Mouse (Mus musculus): ENCODE data around the gene Krt36. TPM values are rescaled to one million over a fixed set of nuclear protein-coding genes. Genes with fewer than 3 reads are reported as not detected.

Krt36 gene
- total and polyA plus RNA-seq, 3 experiments, result not detected

GRCm38 (mm10) chr11:100073873-100074272 lies 31.6 kb downstream of the Krt36 start:
- H3K9ac ChIP-seq (ENCODE audit: insufficient read depth, low read depth), result no peak overlapping the region
- H3K36me3 ChIP-seq (replicated peaks in 1 of 2; ENCODE audit: control insufficient read depth in 1 of 2, insufficient read depth in 1 of 2, low read length in 1 of 2), result no peaks in the 10 kb centered on the region
- in situ Hi-C loops (cut with MboI; ENCODE audit: low pct_ligation_motif_present, low pct_unique_long_range_greater_than_20kb, low sequenced_read_pairs) (no loop called here), dilution Hi-C loops (cut with MboI; ENCODE audit: extremely low pct_ligation_motif_present, extremely low pct_unique_long_range_greater_than_20kb, low sequenced_read_pairs) (no loop called here)
- TF ChIP-seq ZKSCAN1 (IDR thresholded peaks at IDR 0.05; ENCODE audit: borderline replicate concordance, low read depth, low read length), result no peak
- no peak for TF ChIP-seq PAX5 (IDR thresholded peaks at IDR 0.05; ENCODE audit: low read length)
- no peaks in the 10 kb centered on the region for H3K79me2 ChIP-seq (replicated peaks; ENCODE audit: control insufficient read depth, extremely low read depth, insufficient read depth, poor library complexity, severe bottlenecking)
- no peak overlapping the region for H3K4me2 ChIP-seq (ENCODE audit: insufficient read depth, low read depth, poor library complexity, severe bottlenecking)
- no peak overlapping the region for H3K4me3 ChIP-seq (replicated peaks in 1 of 3; ENCODE audit: low read depth in 2 of 3, low read length in 2 of 3, poor library complexity in 1 of 3)
- H3K27ac ChIP-seq (ENCODE audit: insufficient read depth, low read depth), result no peak overlapping the region
- H3K9me3 ChIP-seq (replicated peaks; ENCODE audit: low read length), result no peaks in the 10 kb centered on the region
- H3K4me1 ChIP-seq (ENCODE audit: control insufficient read depth in 1 of 2, insufficient read depth in 2 of 2), result no peaks in the 10 kb centered on the region
- H3K27me3 ChIP-seq (replicated peaks), result peaks cover 96% of the 10 kb centered on the region
- no peak for DNase-seq (ENCODE audit: extremely low read depth)

GRCm38 (mm10) chr11:100067293-100068036 lies 38.0 kb downstream of the Krt36 start:
- dilution Hi-C loops (cut with MboI; ENCODE audit: extremely low pct_ligation_motif_present, extremely low pct_unique_long_range_greater_than_20kb, low sequenced_read_pairs) (no loop called here), in situ Hi-C loops (cut with MboI; ENCODE audit: low pct_ligation_motif_present, low pct_unique_long_range_greater_than_20kb, low sequenced_read_pairs) (no loop called here)
- peak; percentile 43 for TF ChIP-seq SMC3 (IDR thresholded peaks at IDR 0.05; ENCODE audit: low read depth, low read length)
- TF ChIP-seq CTCF (conservative IDR thresholded peaks at IDR 0.05 in 1 of 2, IDR thresholded peaks at IDR 0.05 in 1 of 2; ENCODE audit: low read depth in 2 of 2, low read length in 2 of 2), result peak in 1 of 2 experiments; percentile 37; a peak in 2 of 4 replicates
- TF ChIP-seq E2F4 (IDR thresholded peaks at IDR 0.05; ENCODE audit: insufficient replicate concordance, low read depth, low read length), result no peak
- TF ChIP-seq TCF12 (IDR thresholded peaks at IDR 0.05; ENCODE audit: low read depth, low read length), result no peak
- TF ChIP-seq HCFC1 (IDR thresholded peaks at IDR 0.05; ENCODE audit: low read depth, low read length), result no peak
- TF ChIP-seq RAD21 (IDR thresholded peaks at IDR 0.05; ENCODE audit: low read depth, low read length), result peak; percentile 8
- H3K4me3 ChIP-seq (replicated peaks in 1 of 3; ENCODE audit: low read depth in 2 of 3, low read length in 2 of 3, poor library complexity in 1 of 3), result no peak overlapping the region
- no peak overlapping the region for H3K4me2 ChIP-seq (ENCODE audit: insufficient read depth, low read depth, poor library complexity, severe bottlenecking)
- H3K36me3 ChIP-seq (replicated peaks in 1 of 2; ENCODE audit: control insufficient read depth in 1 of 2, insufficient read depth in 1 of 2, low read length in 1 of 2), result no peaks in the 10 kb centered on the region
- no peaks in the 10 kb centered on the region for H3K79me2 ChIP-seq (replicated peaks; ENCODE audit: control insufficient read depth, extremely low read depth, insufficient read depth, poor library complexity, severe bottlenecking)
- no peak overlapping the region for H3K9ac ChIP-seq (ENCODE audit: insufficient read depth, low read depth)
- DNase-seq (ENCODE audit: extremely low read depth), result no peak
- H3K4me1 ChIP-seq (ENCODE audit: control insufficient read depth in 1 of 2, insufficient read depth in 2 of 2), result no peaks in the 10 kb centered on the region
- no peak overlapping the region for H3K27ac ChIP-seq (ENCODE audit: insufficient read depth, low read depth)
- H3K9me3 ChIP-seq (replicated peaks; ENCODE audit: low read length), result no peaks in the 10 kb centered on the region
- peaks cover 93% of the 10 kb centered on the region for H3K27me3 ChIP-seq (replicated peaks)

- H3K27me3 ChIP-seq (replicated peaks), result peaks cover 94% of the 10 kb centered on the region
- no peaks in the 10 kb centered on the region for H3K9me3 ChIP-seq (replicated peaks; ENCODE audit: low read length)
- dilution Hi-C loops (cut with MboI; ENCODE audit: extremely low pct_ligation_motif_present, extremely low pct_unique_long_range_greater_than_20kb, low sequenced_read_pairs), result no loop called here
- H3K9ac ChIP-seq (ENCODE audit: insufficient read depth, low read depth), result no peak overlapping the region
- no peak for DNase-seq (ENCODE audit: extremely low read depth)
- H3K4me3 ChIP-seq (replicated peaks in 1 of 3; ENCODE audit: low read depth in 2 of 3, low read length in 2 of 3, poor library complexity in 1 of 3), result no peak overlapping the region
- no peak overlapping the region for H3K4me2 ChIP-seq (ENCODE audit: insufficient read depth, low read depth, poor library complexity, severe bottlenecking)
- TF ChIP-seq POLR2A (IDR thresholded peaks at IDR 0.05; ENCODE audit: low read depth, low read length) (no peak), HCFC1 (IDR thresholded peaks at IDR 0.05; ENCODE audit: low read depth, low read length) (no peak), PAX5 (IDR thresholded peaks at IDR 0.05; ENCODE audit: low read length) (no peak), MXI1 (IDR thresholded peaks at IDR 0.05; ENCODE audit: low read depth, low read length) (no peak), MAZ (IDR thresholded peaks at IDR 0.05; ENCODE audit: low read depth, low read length) (no peak), CHD1 (IDR thresholded peaks at IDR 0.05; ENCODE audit: low read depth, low read length) (no peak), GABPA (IDR thresholded peaks at IDR 0.05; ENCODE audit: insufficient replicate concordance, low read depth, low read length) (no peak), CTCF (conservative IDR thresholded peaks at IDR 0.05 in 1 of 2, IDR thresholded peaks at IDR 0.05 in 1 of 2; ENCODE audit: low read depth in 2 of 2, low read length in 2 of 2) (no peak), NELFE (IDR thresholded peaks at IDR 0.05; ENCODE audit: low read depth, low read length) (no peak), NRF1 (IDR thresholded peaks at IDR 0.05; ENCODE audit: low read depth, low read length) (no peak), ZC3H11A (IDR thresholded peaks at IDR 0.05; ENCODE audit: low read depth, low read length) (no peak), JUN (IDR thresholded peaks at IDR 0.05; ENCODE audit: insufficient read depth, low read depth, low read length) (no peak)
- no peaks in the 10 kb centered on the region for H3K36me3 ChIP-seq (replicated peaks in 1 of 2; ENCODE audit: control insufficient read depth in 1 of 2, insufficient read depth in 1 of 2, low read length in 1 of 2)
- H3K79me2 ChIP-seq (replicated peaks; ENCODE audit: control insufficient read depth, extremely low read depth, insufficient read depth, poor library complexity, severe bottlenecking), result no peaks in the 10 kb centered on the region
- no peak overlapping the region for H3K27ac ChIP-seq (ENCODE audit: insufficient read depth, low read depth)
- in situ Hi-C loops (cut with MboI; ENCODE audit: low pct_ligation_motif_present, low pct_unique_long_range_greater_than_20kb, low sequenced_read_pairs), result no loop called here
- no peaks in the 10 kb centered on the region for H3K4me1 ChIP-seq (ENCODE audit: control insufficient read depth in 1 of 2, insufficient read depth in 2 of 2)
Measured at GRCm38 (mm10) chr11:100066236-100067010, 39.0 kb downstream of the Krt36 start.

Measured in CH12.LX (cell line).